Mouse (Mus musculus) liver, postnatal 0 days (tissue): ENCODE measurements around the gene Baiap2l2.
A peak's percentile ranks its signal among the peaks of the same experiment; 100 is the strongest.

ENCODE experiments used
- CTCF ChIP-seq: sonication (generic); IDR thresholded peaks from 2 replicates; pipeline ENCODE4 v1.5.1; 2016; ENCODE audit warnings: antibody characterized with exemption, low read depth
- EP300 ChIP-seq: IDR thresholded peaks from 2 replicates; pipeline ENCODE4 v1.6.1; 2016; ENCODE audit warnings: antibody characterized with exemption, low read depth, mild to moderate bottlenecking

- TF ChIP-seq CTCF (no peak), EP300 (peak; percentile 51; the same call in 1 of the 2 replicates)
Observed at GRCm38 (mm10) chr15:79322991-79323790, 37.9 kb upstream of the Baiap2l2 start.
